ENCODE assay signal across 22 mouse cellular contexts in genomic region chr14:117581740-117582139, GRCm38 (mm10).
"Had no signal": no experiment of that assay in that cellular context is flagged by ENCODE, and none has a peak within 500 bp of the region (broad histone marks: within the 10 kb centered on the region; RNA-seq: fewer than 3 reads in every experiment).

No protein-coding gene starts in this region.

- ATAC-seq: liver, postnatal 0 days; lung, postnatal 0 days; midbrain, embryonic 16.5 days had no signal

- H3K9me3 ChIP-seq: liver, embryonic 15.5 days; lung, embryonic 15.5 days; midbrain, embryonic 12.5 days; neural tube, embryonic 13.5 days; neural tube, embryonic 15.5 days had no signal

- H3K4me3 ChIP-seq: liver, embryonic 15.5 days; lung, embryonic 15.5 days; megakaryocyte, embryonic 14.5 days; midbrain, embryonic 12.5 days; neural tube, embryonic 13.5 days; neural tube, embryonic 15.5 days had no signal

- H3K27ac ChIP-seq: liver, embryonic 15.5 days; lung, embryonic 15.5 days; macrophage; midbrain, embryonic 12.5 days; neural tube, embryonic 13.5 days; neural tube, embryonic 15.5 days had no signal

- H3K36me3 ChIP-seq: liver, embryonic 15.5 days; lung, embryonic 15.5 days; midbrain, embryonic 12.5 days; neural tube, embryonic 13.5 days; neural tube, embryonic 15.5 days had no signal

- H3K27me3 ChIP-seq: liver, embryonic 15.5 days; lung, embryonic 15.5 days; megakaryocyte, embryonic 14.5 days; midbrain, embryonic 12.5 days; neural tube, embryonic 13.5 days; neural tube, embryonic 15.5 days had no signal

- H3K9ac ChIP-seq: liver, embryonic 15.5 days; liver, postnatal 0 days; lung, embryonic 15.5 days; midbrain, embryonic 12.5 days; neural tube, embryonic 13.5 days; neural tube, embryonic 15.5 days had no signal

- H3K4me1 ChIP-seq: liver, embryonic 15.5 days; lung, embryonic 15.5 days; megakaryocyte, embryonic 14.5 days; midbrain, embryonic 12.5 days; neural tube, embryonic 13.5 days; neural tube, embryonic 15.5 days had no signal

- DNase-seq: liver, postnatal 0 days; lung, adult 2 months; lung, postnatal 14 days; lung, postnatal 36 days; midbrain, embryonic 14.5 days; retina, postnatal 1 day; right cerebral cortex, adult 18-20 months; right cerebral cortex, postnatal 25 days; right cerebral cortex, postnatal 4 days; spleen, adult 18-20 months; thymus, adult 18-20 months; thymus, postnatal 14 days; thymus, postnatal 36 days had no signal

- H3K4me2 ChIP-seq: liver, embryonic 15.5 days; lung, embryonic 15.5 days; midbrain, embryonic 12.5 days; neural tube, embryonic 13.5 days; neural tube, embryonic 15.5 days had no signal
